Mouse (Mus musculus) myocyte (in vitro differentiated cells): ENCODE data around the gene Il34.

ENCODE experiments used
- E2F4 ChIP-seq: IDR thresholded peaks from one replicate; pipeline ENCODE4 v1.6.1; 2011; ENCODE audit warnings: mild to moderate bottlenecking, control low read depth, moderate library complexity; ENCODE audit not compliant: insufficient read depth
- MAX ChIP-seq: IDR thresholded peaks from one replicate; pipeline ENCODE4 v1.6.1; 2011; ENCODE audit warnings: low read depth, mild to moderate bottlenecking, control low read depth
- MYOD1 ChIP-seq, 3 experiments: IDR thresholded peaks; one replicate each; pipeline ENCODE4 v1.6.1; 2011; ENCODE audit warnings: control low read depth in 2 of 3, low read depth in 2 of 3, mild to moderate bottlenecking in 2 of 3, moderate library complexity in 1 of 3; ENCODE audit not compliant: insufficient read length in 2 of 3, control insufficient read depth in 1 of 3
- POLR2A ChIP-seq: IDR thresholded peaks from one replicate; pipeline ENCODE4 v1.6.1; 2011; ENCODE audit warnings: low read depth, mild to moderate bottlenecking, control low read depth, moderate library complexity; ENCODE audit not compliant: insufficient read length
- POLR2AphosphoS2 ChIP-seq: IDR thresholded peaks from one replicate; pipeline ENCODE4 v1.6.1; 2011; ENCODE audit warnings: low read depth, control low read depth; ENCODE audit not compliant: insufficient read length
- SRF ChIP-seq: IDR thresholded peaks from one replicate; pipeline ENCODE4 v1.6.1; 2011; ENCODE audit warnings: low read depth; ENCODE audit not compliant: control insufficient read depth, insufficient read length
- USF1 ChIP-seq: IDR thresholded peaks from one replicate; pipeline ENCODE4 v1.6.1; 2011; ENCODE audit warnings: low read depth, mild to moderate bottlenecking, control low read depth, moderate library complexity

DNA sequence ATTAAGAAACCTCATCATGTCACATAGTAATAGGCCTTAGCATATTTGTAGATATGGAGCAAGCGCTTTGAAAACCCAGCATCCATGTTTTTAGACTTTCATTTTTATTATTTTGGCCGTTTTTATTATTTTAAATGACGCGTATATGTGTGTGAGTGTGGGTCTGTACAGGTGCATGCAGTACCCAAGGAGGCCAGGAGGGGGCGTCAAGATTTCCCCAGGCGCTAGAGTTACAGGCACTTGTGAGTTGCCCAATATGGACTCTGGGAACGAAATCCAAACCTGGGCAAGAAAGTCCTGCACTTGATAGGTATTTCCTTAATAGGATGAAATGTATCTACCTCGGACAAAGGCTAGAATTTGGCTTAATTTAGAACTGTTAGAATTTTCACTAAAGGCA is 30.4 kb downstream of the Il34 start:
- TF ChIP-seq POLR2A (no peak), POLR2AphosphoS2 (no peak), USF1 (no peak), MYOD1 (IDR thresholded peaks at IDR 0.05; ENCODE audit: control insufficient read depth in 1 of 3, insufficient read length in 2 of 3, low read depth in 2 of 3) (no peak), SRF (no peak), MAX (no peak), E2F4 (no peak)
